Mouse (Mus musculus) brain, embryonic 14.5 days (tissue): Measurements from ENCODE around the gene Vps8.

Experiments
- CTCF ChIP-seq: fragments of 200-500 bp; IDR thresholded peaks from 2 replicates; pipeline ENCODE4 v1.5.1; 2012; ENCODE audit warnings: inconsistent platforms, mild to moderate bottlenecking, moderate library complexity, borderline replicate concordance; ENCODE audit not compliant: insufficient read depth, insufficient read length; ENCODE audit errors: extremely low read depth
- POLR2A ChIP-seq: fragments of 200-500 bp; IDR thresholded peaks from 2 replicates; pipeline ENCODE4 v1.6.1; 2012; ENCODE audit warnings: mild to moderate bottlenecking, inconsistent platforms, borderline replicate concordance; ENCODE audit not compliant: poor library complexity, insufficient read depth, insufficient read length, severe bottlenecking; ENCODE audit errors: extremely low read depth

GRCm38 (mm10) chr16:21411779-21412178 is 11.1 kb upstream of the Vps8 start:
- TF ChIP-seq CTCF, result no peak
- TF ChIP-seq POLR2A, result no peak
